Mouse (Mus musculus): ENCODE measurements around the gene Oit1.

Gene Oit1

DNA sequence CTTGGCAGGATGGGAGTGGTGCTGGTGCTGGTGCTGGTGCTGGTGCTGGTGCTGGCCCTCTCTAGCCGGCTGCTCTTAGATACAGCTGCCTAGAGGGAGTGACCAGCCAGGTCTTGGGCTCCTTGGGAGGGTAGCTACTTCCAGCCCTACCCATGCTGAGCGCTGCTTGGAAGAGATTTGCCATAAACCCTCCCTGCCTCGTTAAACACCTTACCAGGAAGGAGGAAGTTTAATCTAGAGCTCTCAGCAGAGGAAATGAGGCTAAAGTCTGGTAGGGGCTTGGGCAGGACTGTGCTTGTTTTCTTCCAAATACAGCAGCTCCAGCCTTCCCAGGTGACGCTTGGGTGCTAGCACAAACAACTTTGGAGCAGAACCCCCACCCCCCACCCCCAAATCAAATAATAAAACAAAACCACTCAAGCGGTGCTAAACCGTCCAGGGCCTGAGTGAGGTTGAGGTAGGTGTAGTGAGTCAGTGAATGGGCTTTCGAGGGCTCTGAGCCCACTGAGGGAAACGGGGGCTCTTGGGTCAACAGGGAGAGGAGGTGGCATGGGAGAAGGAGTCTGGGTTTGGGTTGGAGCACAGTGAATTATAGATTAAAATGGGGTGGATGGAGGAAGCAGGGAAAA is at the start of gene Oit1:
Gene Oit1 (minus strand): TSS at position 70 of the 629 bp plus-strand sequence.
- DNase-seq (ENCODE audit: extremely low read depth, insufficient read length, low spot score) = no peak

DNA sequence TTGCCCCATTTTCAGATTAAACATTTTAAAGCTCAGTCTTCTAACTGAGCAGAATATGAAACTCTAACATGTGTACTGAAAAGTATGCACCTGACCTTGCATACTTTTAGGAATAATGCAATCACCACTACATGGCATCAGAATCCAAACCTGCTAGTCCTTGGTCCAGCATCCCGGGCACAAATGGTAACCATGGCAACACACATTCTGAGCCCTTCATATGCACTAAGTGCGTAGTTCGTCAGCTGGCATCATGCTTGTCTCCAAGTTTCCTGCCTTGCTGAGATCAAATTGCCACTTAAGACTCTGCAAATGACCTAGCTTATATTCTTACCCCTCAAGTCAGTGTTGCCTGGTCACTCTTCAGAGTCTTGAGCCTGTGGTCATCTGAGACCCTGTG is 44.3 kb upstream of the Oit1 start:
- DNase-seq (ENCODE audit: extremely low read depth, insufficient read length, low spot score) = no peak

DNA sequence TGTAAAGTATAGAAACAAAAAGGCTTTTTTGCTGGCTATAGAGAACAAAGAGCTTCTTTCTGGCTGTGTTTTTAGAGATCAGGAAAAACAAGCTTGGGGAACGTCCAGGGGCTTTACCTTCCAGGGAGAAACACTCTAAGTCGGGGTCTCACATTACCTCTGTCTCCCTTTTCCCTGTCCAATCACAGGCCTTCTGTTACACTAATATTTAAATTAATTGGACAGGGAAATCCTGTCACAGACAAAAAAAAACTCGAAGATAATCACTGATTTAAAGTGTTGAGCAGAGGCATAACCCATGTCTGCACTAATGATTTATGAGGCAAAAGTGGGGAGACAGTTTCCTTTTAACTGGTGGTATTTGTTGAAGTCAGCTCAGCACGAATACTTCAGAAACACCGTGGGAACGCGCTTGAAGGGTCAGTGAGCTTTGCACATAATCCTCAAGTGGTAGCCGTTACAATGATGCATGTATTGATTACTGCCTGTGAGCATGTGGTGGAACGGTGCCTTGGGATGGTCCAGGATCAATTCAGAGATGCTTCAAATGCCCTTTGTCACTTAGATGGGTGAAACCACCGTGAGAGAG is 42.7 kb upstream of the Oit1 start:
- DNase-seq (ENCODE audit: extremely low read depth, insufficient read length, low spot score) = no peak

GRCm38 (mm10) chr14:8418610-8419009 is 40.1 kb upstream of the Oit1 start:
- peak; percentile 62 for DNase-seq (ENCODE audit: extremely low read depth, insufficient read length, low spot score)

- no peak for DNase-seq (ENCODE audit: extremely low read depth, insufficient read length, low spot score)
Observed at GRCm38 (mm10) chr14:8405946-8406345, 27.4 kb upstream of the Oit1 start.

GRCm38 (mm10) chr14:8403310-8403709 is 24.8 kb upstream of the Oit1 start:
- DNase-seq (ENCODE audit: extremely low read depth, insufficient read length, low spot score) = no peak

GRCm38 (mm10) chr14:8398507-8398906 is 20.0 kb upstream of the Oit1 start:
- DNase-seq (ENCODE audit: extremely low read depth, insufficient read length, low spot score) = no peak

DNA sequence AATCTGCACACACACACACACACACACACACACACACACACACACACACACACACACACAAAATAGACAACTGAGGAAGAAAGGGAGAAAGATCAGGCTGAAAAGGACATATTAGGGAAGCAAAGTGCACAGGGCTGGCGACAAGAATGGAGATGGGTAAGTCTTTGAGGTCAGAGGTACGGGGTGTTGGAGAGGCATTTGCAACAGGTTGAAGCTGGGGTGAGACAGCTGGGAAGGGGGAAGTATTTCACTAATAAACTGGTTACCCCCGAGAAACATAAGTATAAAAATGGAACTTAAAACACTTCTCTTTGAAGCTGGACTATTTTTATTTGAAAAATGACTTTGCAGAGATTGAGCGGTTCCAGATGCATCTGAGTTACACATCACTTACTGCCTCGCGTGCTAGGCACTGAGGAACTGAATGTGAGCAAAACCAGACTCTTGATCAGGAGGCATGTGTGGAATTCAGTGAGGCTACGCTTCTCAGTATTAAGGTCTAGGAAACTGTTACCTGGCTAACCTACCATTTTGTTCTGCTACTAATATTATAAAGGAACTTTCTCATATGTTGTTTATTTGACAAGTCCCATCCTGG is 17.2 kb upstream of the Oit1 start:
- no peak for DNase-seq (ENCODE audit: extremely low read depth, insufficient read length, low spot score)

DNA sequence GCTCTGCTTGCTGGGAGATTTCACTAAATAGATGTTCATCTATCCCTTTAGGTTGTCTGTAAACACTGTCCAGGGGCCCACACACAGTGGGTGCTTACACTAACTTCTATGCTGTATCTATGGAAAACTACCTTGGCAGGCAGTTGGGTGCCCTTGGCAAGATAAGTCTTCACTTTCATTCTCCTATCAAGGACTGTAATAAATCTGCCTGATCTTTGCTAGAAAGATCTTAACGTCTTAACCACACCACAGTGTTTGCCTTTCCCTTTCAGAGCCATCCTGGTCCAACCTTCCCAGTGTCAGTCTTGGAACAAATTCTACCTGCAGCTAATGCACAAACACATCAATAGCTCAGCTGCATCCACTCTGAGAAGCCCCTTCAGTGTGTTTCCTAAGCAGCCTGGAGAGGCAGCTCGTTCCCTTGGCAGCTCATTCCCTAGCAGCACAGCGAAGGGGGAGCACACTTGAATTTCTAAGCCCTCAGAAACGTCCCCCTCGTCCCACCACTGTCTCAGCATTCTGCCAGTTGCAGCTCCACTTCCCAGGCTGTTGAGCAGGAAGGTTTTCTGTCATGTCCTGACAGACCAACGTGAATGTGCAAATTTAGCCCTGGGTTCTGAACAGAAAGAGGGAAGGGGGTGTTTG is 13.7 kb upstream of the Oit1 start:
- no peak for DNase-seq (ENCODE audit: extremely low read depth, insufficient read length, low spot score)

DNA sequence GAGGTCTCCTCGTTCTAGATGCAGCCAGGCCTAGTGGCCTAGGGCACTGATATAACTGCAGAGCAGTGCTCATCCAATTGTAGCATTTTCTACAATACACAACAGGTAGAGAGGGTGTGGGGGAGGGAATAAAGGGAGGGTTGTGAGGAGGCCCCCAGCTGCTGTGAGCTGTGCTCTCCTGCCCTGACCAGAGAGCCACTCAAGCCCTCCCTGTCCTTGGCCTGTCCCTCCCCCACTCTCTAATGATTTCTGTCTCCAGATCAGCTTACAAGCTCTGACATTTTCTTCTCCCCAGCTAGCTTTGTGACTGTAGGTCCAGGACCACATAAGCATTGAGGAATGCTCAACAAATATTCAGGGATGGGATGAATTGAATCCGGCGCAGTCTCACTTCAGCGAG is 9.2 kb downstream of the Oit1 start:
- DNase-seq (ENCODE audit: extremely low read depth, insufficient read length, low spot score) = no peak

DNA sequence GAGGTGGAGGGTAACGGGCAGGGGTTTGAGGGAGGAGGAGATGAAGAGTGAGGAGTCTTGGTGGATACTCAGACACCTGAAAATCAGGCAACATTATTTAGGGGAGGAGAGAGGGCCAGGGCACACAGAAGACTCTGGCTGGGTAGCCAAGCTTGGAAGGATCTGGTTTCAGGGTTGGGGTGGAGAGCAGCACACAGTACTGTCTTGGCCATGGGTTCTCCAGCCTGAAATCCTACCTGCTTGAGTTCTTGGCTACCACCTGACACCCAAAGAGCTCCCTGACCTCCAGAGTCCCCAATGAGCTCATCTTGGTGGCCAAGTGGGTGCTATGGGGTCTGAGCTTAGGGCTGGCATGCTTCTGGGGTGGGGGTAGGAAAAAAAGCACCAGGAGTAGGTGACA is 9.7 kb downstream of the Oit1 start:
- DNase-seq (ENCODE audit: extremely low read depth, insufficient read length, low spot score) = no peak

- DNase-seq (ENCODE audit: extremely low read depth, insufficient read length, low spot score) = no peak
Observed at GRCm38 (mm10) chr14:8367727-8368520, 10.6 kb downstream of the Oit1 start.

DNA sequence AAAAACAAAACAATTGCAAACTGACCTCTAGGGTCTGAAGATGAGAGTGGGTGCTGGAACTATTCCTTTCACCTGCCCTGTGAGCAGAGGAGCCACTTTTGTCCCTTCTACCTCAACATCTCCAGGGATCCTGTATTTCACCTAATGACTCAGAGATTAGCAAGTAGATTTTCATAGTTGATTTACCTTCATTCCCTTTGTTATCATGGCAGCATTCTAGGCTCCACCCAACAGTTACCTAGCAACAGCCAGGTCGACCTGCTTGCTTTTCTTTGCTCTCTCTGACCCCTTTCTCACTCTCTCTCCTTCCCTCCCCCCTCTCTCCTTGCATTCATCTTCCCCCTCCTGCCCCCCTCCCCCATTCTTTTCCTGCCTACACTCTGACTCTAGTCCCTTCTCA is 11.4 kb downstream of the Oit1 start:
- no peak for DNase-seq (ENCODE audit: extremely low read depth, insufficient read length, low spot score)

- DNase-seq (ENCODE audit: extremely low read depth, insufficient read length, low spot score) = no peak
Observed at GRCm38 (mm10) chr14:8365833-8366232, 12.7 kb downstream of the Oit1 start.

- peak; percentile 85 for DNase-seq (ENCODE audit: extremely low read depth, insufficient read length, low spot score)
Observed at GRCm38 (mm10) chr14:8356836-8357235, 21.7 kb downstream of the Oit1 start.

DNA sequence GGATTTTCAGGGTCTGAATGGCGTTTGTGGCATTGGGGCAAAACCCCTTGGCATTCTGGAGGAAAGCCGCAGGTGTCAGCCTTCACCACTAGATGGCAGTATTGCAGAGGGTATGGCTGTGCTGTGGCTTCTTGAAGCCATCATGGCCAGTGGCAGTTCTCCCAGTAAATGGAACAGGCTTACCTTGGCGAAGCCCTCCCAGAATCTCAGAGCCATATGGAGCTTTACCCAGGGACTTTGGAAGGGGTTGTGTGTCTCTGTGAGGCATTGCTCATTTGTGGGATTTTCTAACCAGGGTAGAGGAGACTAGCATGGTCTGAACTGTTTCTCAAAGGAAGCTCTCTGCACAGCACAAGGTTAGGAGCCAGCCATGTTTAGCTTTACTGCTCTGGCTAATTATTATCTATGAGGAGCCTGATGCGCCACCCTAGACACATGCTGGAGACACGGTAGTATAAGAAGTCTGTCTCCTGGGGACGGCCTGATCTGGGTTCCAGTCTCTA is 22.5 kb downstream of the Oit1 start:
- DNase-seq (ENCODE audit: extremely low read depth, insufficient read length, low spot score) = peak; percentile 64

GRCm38 (mm10) chr14:8348927-8349326 is 29.6 kb downstream of the Oit1 start:
- DNase-seq (ENCODE audit: extremely low read depth, insufficient read length, low spot score) = no peak

- peak; percentile 34 for DNase-seq (ENCODE audit: extremely low read depth, insufficient read length, low spot score)
Observed at GRCm38 (mm10) chr14:8346255-8346997, 32.1 kb downstream of the Oit1 start.

- DNase-seq (ENCODE audit: extremely low read depth, insufficient read length, low spot score) = no peak
Observed at GRCm38 (mm10) chr14:8345566-8345965, 33.0 kb downstream of the Oit1 start.

GRCm38 (mm10) chr14:8342509-8343106 is 35.9 kb downstream of the Oit1 start:
- DNase-seq (ENCODE audit: extremely low read depth, insufficient read length, low spot score) = no peak
